Mouse (Mus musculus): ENCODE measurements around the gene Ric8b. TPM values are rescaled to one million over a fixed set of nuclear protein-coding genes. Genes with fewer than 3 reads are reported as not detected.

Ric8b gene
- total RNA-seq, 4 experiments from 2014 or later: 36.0 to 50.3 (median 38.3) TPM

- DNase-seq (ENCODE audit: low spot score in 2 of 2): no peak
These were observed 89.3 kb downstream of the Ric8b start for GRCm38 (mm10) chr10:85006573-85007310.

GRCm38 (mm10) chr10:85007861-85008840 lies 90.7 kb downstream of the Ric8b start:
- DNase-seq (ENCODE audit: low spot score in 2 of 2): no peak

- no peak for DNase-seq (ENCODE audit: low spot score in 2 of 2)
These were observed 93.7 kb downstream of the Ric8b start for GRCm38 (mm10) chr10:85011066-85011465.

GRCm38 (mm10) chr10:85013464-85013863 lies 96.0 kb downstream of the Ric8b start:
- peak in 1 of 2 experiments; percentile 19 for DNase-seq (ENCODE audit: low spot score in 2 of 2)

- no peak for DNase-seq (ENCODE audit: low spot score in 2 of 2)
These were observed 96.6 kb downstream of the Ric8b start for GRCm38 (mm10) chr10:85013924-85014428.

- no peak for DNase-seq (ENCODE audit: low spot score in 2 of 2)
These were observed 97.1 kb downstream of the Ric8b start for GRCm38 (mm10) chr10:85014456-85014976.

GRCm38 (mm10) chr10:85022647-85023312 lies 105.4 kb downstream of the Ric8b start:
- DNase-seq (ENCODE audit: low spot score in 2 of 2): no peak

GRCm38 (mm10) chr10:85023313-85023666 lies 105.9 kb downstream of the Ric8b start:
- no peak for DNase-seq (ENCODE audit: low spot score in 2 of 2)

- no peak for DNase-seq (ENCODE audit: low spot score in 2 of 2)
These were observed 108.5 kb downstream of the Ric8b start for GRCm38 (mm10) chr10:85025799-85026424.

- DNase-seq (ENCODE audit: low spot score in 2 of 2): peak; percentile 14 to 65
These were observed 110.3 kb downstream of the Ric8b start for GRCm38 (mm10) chr10:85027619-85028175.

GRCm38 (mm10) chr10:85035131-85035725 lies 117.8 kb downstream of the Ric8b start:
- no peak for DNase-seq (ENCODE audit: low spot score in 2 of 2)

GRCm38 (mm10) chr10:85038147-85038546 lies 120.7 kb downstream of the Ric8b start:
- no peak for DNase-seq (ENCODE audit: low spot score in 2 of 2)

- DNase-seq (ENCODE audit: low spot score in 2 of 2): no peak
These were observed 121.4 kb downstream of the Ric8b start for GRCm38 (mm10) chr10:85038852-85039251.

GRCm38 (mm10) chr10:85044191-85044711 lies 126.8 kb downstream of the Ric8b start:
- no peak for DNase-seq (ENCODE audit: low spot score in 2 of 2)

GRCm38 (mm10) chr10:85044732-85045720 lies 127.6 kb downstream of the Ric8b start:
- no peak for DNase-seq (ENCODE audit: low spot score in 2 of 2)

- no peak for DNase-seq (ENCODE audit: low spot score in 2 of 2)
These were observed 129.2 kb downstream of the Ric8b start for GRCm38 (mm10) chr10:85046585-85046984.

- DNase-seq (ENCODE audit: low spot score in 2 of 2): no peak
These were observed 130.6 kb downstream of the Ric8b start for GRCm38 (mm10) chr10:85048008-85048407.

- DNase-seq (ENCODE audit: low spot score in 2 of 2): no peak
These were observed 133.3 kb downstream of the Ric8b start for GRCm38 (mm10) chr10:85050668-85051208.

Measured in gastrocnemius, adult 8-10 months (tissue).